Mouse (Mus musculus) embryonic facial prominence, embryonic 15.5 days (tissue): Measurements from ENCODE around the gene Pigw. TPM values are rescaled to one million over a fixed set of nuclear protein-coding genes. Genes with fewer than 3 reads are reported as not detected.
"Not testable (repeated sequence)": the region's sequence is repeated elsewhere in the genome, so short reads cannot be mapped to it uniquely, and the experiment has no call there.

Experiments
- ATAC-seq: fragments of 200-750 bp; cut with Nextera tagmentation; 2 replicates; pipeline ENCODE4 v1.8.0; 2017; ENCODE audit warnings: low read depth, moderate TSS enrichment; ENCODE audit not compliant: insufficient number of reproducible peaks, low FRiP score, low TSS enrichment
- H3K27ac ChIP-seq: fragments of 300-500 bp; sonication (generic); replicated peaks from 2 replicates; pipeline ENCODE4 v1.5.1; 2015; ENCODE audit warnings: mild to moderate bottlenecking, inconsistent platforms
- H3K27me3 ChIP-seq: fragments of 300-500 bp; sonication (generic); 2 replicates; pipeline ENCODE4 v1.6.1; 2015; ENCODE audit warnings: inconsistent platforms
- H3K36me3 ChIP-seq: fragments of 300-500 bp; sonication (generic); 2 replicates; pipeline ENCODE4 v1.6.1; 2015; ENCODE audit warnings: mild to moderate bottlenecking, inconsistent platforms
- H3K4me1 ChIP-seq: fragments of 300-500 bp; sonication (generic); 2 replicates; pipeline ENCODE4 v1.6.1; 2015; ENCODE audit warnings: inconsistent platforms
- H3K4me2 ChIP-seq: fragments of 300-500 bp; sonication (generic); replicated peaks from 2 replicates; pipeline ENCODE4 v1.6.1; 2015; ENCODE audit warnings: mild to moderate bottlenecking, inconsistent platforms
- H3K4me3 ChIP-seq: fragments of 300-500 bp; sonication (generic); replicated peaks from 2 replicates; pipeline ENCODE4 v1.5.1; 2015; ENCODE audit warnings: mild to moderate bottlenecking, inconsistent platforms
- H3K9ac ChIP-seq: fragments of 300-500 bp; sonication (generic); 2 replicates; pipeline ENCODE4 v1.6.1; 2015; ENCODE audit warnings: inconsistent platforms
- H3K9me3 ChIP-seq: fragments of 300-500 bp; sonication (generic); replicated peaks from 2 replicates; pipeline ENCODE4 v1.6.1; 2016; ENCODE audit warnings: inconsistent platforms
- WGBS: fragments of 180-500 bp; shearing (Covaris S2); methylation state at CpG from one replicate; pipeline ENCODE4 v1.1.7; 2015; 5-methylcytosine and 5-hydroxymethylcytosine counted together
- microRNA-seq: library from miRNA; unstranded; fragments of <30 nt; microRNA quantifications from one replicate; pipeline ENCODE4, GENCODE M21; 2016; ENCODE audit warnings: borderline number of aligned reads
- polyA plus RNA-seq: library from polyadenylated mRNA; unstranded; fragments of >200 nt; fragmentation: Nextera tagmentation; extraction: Ambion mirVana; gene quantifications from 2 replicates; pipeline ENCODE4 v1.2.1, GENCODE M21; 2015

Gene Pigw
- polyA plus RNA-seq, 1 experiment from 2014 or later: 1.9 TPM

DNA sequence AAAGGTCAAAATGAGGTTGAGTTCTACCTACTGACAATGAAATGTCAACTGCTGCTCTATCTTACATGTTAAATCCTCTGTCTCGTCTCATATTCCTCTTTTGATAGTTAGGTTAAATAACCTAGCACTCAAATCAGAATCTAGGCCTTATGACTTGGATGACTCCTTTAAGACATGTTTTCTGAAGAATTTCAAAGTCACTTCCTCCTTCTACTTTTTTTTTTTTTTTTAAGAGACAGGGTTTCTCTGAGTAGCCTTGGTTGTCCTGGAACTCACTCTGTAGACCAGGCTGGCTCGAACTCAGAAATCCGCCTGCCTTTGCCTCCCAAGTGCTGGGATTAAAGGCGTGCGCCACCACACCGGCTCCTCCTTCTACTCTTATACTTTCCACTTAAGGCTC, 24.8 kb downstream of the Pigw start:
- peaks cover 45% of the 10 kb centered on the region for H3K36me3 ChIP-seq
- no peaks in the 10 kb centered on the region for H3K9me3 ChIP-seq
- H3K9ac ChIP-seq: no peak overlapping the region
- H3K4me1 ChIP-seq: no peaks in the 10 kb centered on the region
- no peak overlapping the region for H3K4me2 ChIP-seq
- no peaks in the 10 kb centered on the region for H3K27me3 ChIP-seq
- WGBS: 91% methylated on average over 6 of the region's 6 CpGs
- H3K27ac ChIP-seq: no peak overlapping the region
- ATAC-seq: no peak
- H3K4me3 ChIP-seq: no peak overlapping the region

DNA sequence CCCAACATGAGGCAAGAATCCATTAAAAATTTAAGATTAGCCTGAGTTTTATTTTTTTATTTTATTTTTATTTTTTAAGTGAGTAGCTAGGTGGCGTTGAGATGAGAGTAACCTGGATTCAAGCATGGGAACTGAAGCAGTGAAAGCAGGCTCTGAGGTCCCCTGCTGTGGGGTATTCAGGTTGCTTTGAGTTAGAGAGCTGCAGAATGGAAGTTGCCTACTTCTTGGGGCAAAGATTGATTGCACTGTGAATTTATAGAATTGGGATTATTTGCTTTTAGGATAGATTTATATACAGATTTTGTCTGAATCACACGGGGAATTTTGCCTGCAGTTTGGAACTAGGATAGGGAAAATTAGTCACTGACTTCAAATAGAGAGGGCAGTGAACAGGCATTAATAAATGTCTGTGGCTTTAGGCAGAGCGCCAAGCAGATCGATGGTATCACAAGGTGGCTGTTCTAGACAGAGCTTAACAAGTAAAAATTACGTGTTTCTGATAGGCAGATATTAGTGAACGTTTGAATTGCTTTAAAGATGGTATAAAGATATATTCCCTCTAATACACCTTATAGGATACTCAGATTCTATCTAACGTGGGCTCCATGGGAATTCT, 32.5 kb downstream of the Pigw start:
- H3K4me1 ChIP-seq: no peaks in the 10 kb centered on the region
- no peak overlapping the region for H3K4me2 ChIP-seq
- H3K9ac ChIP-seq: no peak overlapping the region
- no peak overlapping the region for H3K27ac ChIP-seq
- H3K4me3 ChIP-seq: no peak overlapping the region
- WGBS: 82% methylated on average over 7 of the region's 7 CpGs
- ATAC-seq: no peak
- H3K9me3 ChIP-seq: no peaks in the 10 kb centered on the region
- H3K36me3 ChIP-seq: peaks cover 66% of the 10 kb centered on the region
- no peaks in the 10 kb centered on the region for H3K27me3 ChIP-seq

- Histone ChIP-seq H3K4me2 (no peak overlapping the region), H3K9ac (no peak overlapping the region), H3K9me3 (no peaks in the 10 kb centered on the region), H3K36me3 (peaks cover 65% of the 10 kb centered on the region), H3K4me1 (no peaks in the 10 kb centered on the region), H3K27ac (no peak overlapping the region), H3K27me3 (no peaks in the 10 kb centered on the region), H3K4me3 (no peak overlapping the region)
- WGBS: 95% methylated on average over 15 of the region's 15 CpGs
- no peak for ATAC-seq
These were observed 33.2 kb downstream of the Pigw start for GRCm38 (mm10) chr11:84846741-84847474.

DNA sequence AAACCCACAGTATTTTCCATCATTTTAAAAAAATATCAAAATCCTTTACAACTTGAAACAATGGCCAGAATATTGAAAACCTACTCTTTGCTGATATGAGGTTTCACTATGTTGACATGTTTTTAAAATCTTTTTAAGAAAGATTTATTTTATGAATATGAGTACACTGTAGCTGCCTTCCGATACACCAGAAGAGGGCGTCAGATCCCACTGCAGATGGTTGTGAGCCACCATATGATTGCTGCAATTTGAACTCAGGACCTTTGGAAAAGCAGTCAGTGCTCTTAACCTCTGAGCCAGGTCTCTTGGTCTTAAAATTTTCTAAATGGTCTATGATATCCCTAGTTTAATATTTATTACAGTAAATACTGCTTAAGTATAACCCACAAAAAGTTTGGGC, 40.8 kb downstream of the Pigw start:
- Histone ChIP-seq H3K4me3 (no peak overlapping the region), H3K9ac (no peak overlapping the region), H3K27me3 (no peaks in the 10 kb centered on the region), H3K4me1 (no peaks in the 10 kb centered on the region), H3K27ac (no peak overlapping the region), H3K9me3 (no peaks in the 10 kb centered on the region), H3K4me2 (no peak overlapping the region), H3K36me3 (peaks cover 67% of the 10 kb centered on the region)
- ATAC-seq: no peak
- WGBS: 85% methylated on average over 2 of the region's 2 CpGs

- Histone ChIP-seq H3K4me2 (peak overlapping the region; percentile 86), H3K36me3 (peaks cover 34% of the 10 kb centered on the region), H3K4me3 (peak overlapping the region; percentile 81), H3K27ac (peak overlapping the region; percentile 85), H3K9ac (peak overlapping the region; percentile 70; the same call in 1 of the 2 replicates)
- ATAC-seq, H3K9me3 ChIP-seq, H3K4me1 ChIP-seq, H3K27me3 ChIP-seq: not testable (repeated sequence)
- 72% methylated on average over 11 of the region's 11 CpGs for WGBS
These were observed 50.6 kb downstream of the Pigw start for GRCm38 (mm10) chr11:84829495-84829894.

- no peaks in the 10 kb centered on the region for H3K9me3 ChIP-seq
- ATAC-seq: peak; percentile 95
- peak within 1 kb of the TSS; percentile 70 for H3K9ac ChIP-seq
- H3K27ac ChIP-seq: peak within 1 kb of the TSS; percentile 85
- WGBS: under 1% methylated on average over 62 of the region's 62 CpGs
- peaks cover 26% of the 10 kb centered on the region for H3K36me3 ChIP-seq
- H3K27me3 ChIP-seq: no peaks in the 10 kb centered on the region
- H3K4me3 ChIP-seq: peak within 1 kb of the TSS; percentile 81
- peak within 1 kb of the TSS; percentile 86 for H3K4me2 ChIP-seq
- peaks cover 5% of the 10 kb centered on the region; the same call in 1 of the 2 replicates for H3K4me1 ChIP-seq
These were observed 51.3 kb downstream of the Pigw start, which contains the start of gene Dhrs11 for GRCm38 (mm10) chr11:84828516-84829399. Gene Dhrs11, minus strand, starts transcription at chr11:84828994.

DNA sequence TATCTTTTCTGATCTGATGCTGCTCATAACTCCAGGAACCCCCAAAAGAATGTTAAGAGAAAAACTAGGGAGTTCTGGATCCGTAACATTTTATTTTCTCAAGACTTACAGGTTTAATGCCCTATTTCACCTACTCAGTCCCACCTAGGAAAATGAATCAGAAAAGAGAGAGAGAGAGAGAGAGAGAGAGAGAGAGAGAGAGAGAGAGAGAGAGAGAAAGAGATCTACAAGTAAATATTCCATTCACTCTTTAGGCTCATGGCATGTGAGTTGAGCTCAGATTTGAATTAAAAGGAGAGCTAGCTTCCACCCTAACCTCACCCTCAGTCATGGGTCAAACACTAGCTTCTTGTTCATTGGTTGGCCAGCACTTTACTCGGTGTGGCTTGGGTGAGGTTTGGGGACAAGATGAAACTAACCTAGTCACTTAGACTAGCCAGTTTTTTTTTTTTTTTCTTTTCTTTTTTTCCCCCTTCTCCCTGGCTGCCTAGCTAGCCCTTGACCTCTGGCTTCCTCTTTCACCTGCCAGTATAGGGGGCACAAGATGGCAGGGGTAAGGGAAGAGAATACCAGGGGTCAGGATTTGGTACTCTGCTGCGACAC, 52.1 kb downstream of the Pigw start:
- Histone ChIP-seq H3K27me3 (no peaks in the 10 kb centered on the region), H3K4me3 (peak overlapping the region; percentile 81), H3K27ac (no peak overlapping the region), H3K9ac (0 out of 2 replicates have a peak overlapping the region, but pooled peaks have one; percentile 70), H3K36me3 (peaks cover 23% of the 10 kb centered on the region), H3K9me3 (no peaks in the 10 kb centered on the region), H3K4me2 (peak overlapping the region; percentile 86), H3K4me1 (peaks cover 11% of the 10 kb centered on the region; the same call in 1 of the 2 replicates)
- WGBS: 41% methylated on average over 3 of the region's 3 CpGs
- no peak for ATAC-seq

GRCm38 (mm10) chr11:84827492-84827891, 52.6 kb downstream of the Pigw start:
- peaks cover 19% of the 10 kb centered on the region for H3K36me3 ChIP-seq
- peaks cover 11% of the 10 kb centered on the region; the same call in 1 of the 2 replicates for H3K4me1 ChIP-seq
- H3K4me2 ChIP-seq: no peak overlapping the region
- H3K9ac ChIP-seq: no peak overlapping the region
- no peaks in the 10 kb centered on the region for H3K9me3 ChIP-seq
- no peak overlapping the region for H3K27ac ChIP-seq
- no peak overlapping the region for H3K4me3 ChIP-seq
- no peaks in the 10 kb centered on the region for H3K27me3 ChIP-seq
- no peak for ATAC-seq

Small RNA genes within 50 kb of the gene (microRNA-seq; reads per million reads assigned to microRNA genes)
- gene Gm23564: not detected

Other genes with a start within 250 kb of the Pigw start
- 13.1 and 13.2 TPM in 2 replicates for gene Mrm1, start 60.8 kb downstream of the Pigw start, polyA plus RNA-seq
- 13.7 and 14.2 TPM in 2 replicates for gene Dhrs11, start 51.3 kb downstream of the Pigw start, polyA plus RNA-seq
- gene Ggnbp2, start 9.5 kb downstream of the Pigw start, polyA plus RNA-seq: 68.6 and 72.0 TPM in 2 replicates
- 11.5 and 14.2 TPM in 2 replicates for gene Myo19, start 137 bp downstream of the Pigw start, polyA plus RNA-seq
- gene Znhit3, start 36.1 kb upstream of the Pigw start, polyA plus RNA-seq: 49.9 and 58.1 TPM in 2 replicates
- 0.57 and 0.58 TPM in 2 replicates for gene Car4, start 77.5 kb upstream of the Pigw start, polyA plus RNA-seq